Mouse (Mus musculus) gastrocnemius, postnatal 25 days (tissue): Measurements from ENCODE around the gene Hist1h2ag. TPM values are rescaled to one million over a fixed set of nuclear protein-coding genes. Genes with fewer than 3 reads are reported as not detected.
"Not testable (repeated sequence)": the region's sequence is repeated elsewhere in the genome, so short reads cannot be mapped to it uniquely, and the experiment has no call there.

Experiments
- DNase-seq: peaks from one replicate; pipeline ENCODE4 v3.0.0; 2022
- long read RNA-seq, 2 experiments: library from polyadenylated mRNA; stranded (forward); transcript quantifications; one replicate each; pipeline ENCODE4 v2.0.0; 2021
- total RNA-seq, 2 experiments: library from RNA; stranded (reverse); gene quantifications; 1 replicate in 1 of 2; 2 replicates in 1 of 2; pipeline ENCODE4 v1.2.3; 2021

Hist1h2ag gene
- 10 to 100 TPM in 1 of 2 experiments, 1 to 10 TPM in 1; 3.5 to 16.1 TPM for total RNA-seq
- long read RNA-seq, experiment 1, result 0 reads
- long read RNA-seq, experiment 2, result 0 reads

GRCm38 (mm10) chr13:22042568-22043502, at the start of gene Hist1h2ag, which contains the start of gene Hist1h2bj:
TSS of gene Hist1h2ag (minus strand) at chr13:22042944.
TSS of gene Hist1h2bj (plus strand) at chr13:22043214.
- DNase-seq, result peak; percentile 79

- DNase-seq, result not testable (repeated sequence)
Observed at GRCm38 (mm10) chr13:22084140-22084539, 41.4 kb upstream of the Hist1h2ag start, which contains the start of gene Vmn1r188. TSS of gene Vmn1r188 (plus strand) at chr13:22084440.

- DNase-seq, result no peak
Observed at GRCm38 (mm10) chr13:22063468-22063867, 20.7 kb upstream of the Hist1h2ag start.

- no peak for DNase-seq
Observed at GRCm38 (mm10) chr13:22061422-22061821, 18.7 kb upstream of the Hist1h2ag start.

- DNase-seq, result no peak
Observed at GRCm38 (mm10) chr13:22053754-22054153, 11.0 kb upstream of the Hist1h2ag start.

GRCm38 (mm10) chr13:22051523-22051859, 8.7 kb upstream of the Hist1h2ag start:
- no peak for DNase-seq

GRCm38 (mm10) chr13:22050591-22051522, 8.1 kb upstream of the Hist1h2ag start:
- DNase-seq, result peak; percentile 81

GRCm38 (mm10) chr13:22049737-22050440, 7.1 kb upstream of the Hist1h2ag start:
- DNase-seq, result no peak

- DNase-seq, result no peak
Observed at GRCm38 (mm10) chr13:22049041-22049440, 6.3 kb upstream of the Hist1h2ag start.

- DNase-seq, result no peak
Observed at GRCm38 (mm10) chr13:22045311-22045710, 2.6 kb upstream of the Hist1h2ag start.

- DNase-seq, result no peak
Observed at GRCm38 (mm10) chr13:22044432-22045155, 1.9 kb upstream of the Hist1h2ag start.

- DNase-seq, result no peak
Observed at GRCm38 (mm10) chr13:22043503-22044431, 1.0 kb upstream of the Hist1h2ag start.

- DNase-seq, result no peak
Observed at GRCm38 (mm10) chr13:22041651-22042567, 835 bp downstream of the Hist1h2ag start.

GRCm38 (mm10) chr13:22041142-22041536, 1.6 kb downstream of the Hist1h2ag start, which contains the start of gene Hist1h4i:
TSS of gene Hist1h4i (minus strand) at chr13:22041362.
- DNase-seq, result peak; percentile 89

GRCm38 (mm10) chr13:22040464-22041141, 2.1 kb downstream of the Hist1h2ag start:
- no peak for DNase-seq

GRCm38 (mm10) chr13:22039951-22040463, 2.7 kb downstream of the Hist1h2ag start:
- no peak for DNase-seq

GRCm38 (mm10) chr13:22039364-22039763, 3.4 kb downstream of the Hist1h2ag start:
- DNase-seq, result no peak

GRCm38 (mm10) chr13:22037415-22037814, 5.3 kb downstream of the Hist1h2ag start:
- no peak for DNase-seq
